Mouse (Mus musculus): ENCODE data around the gene Tmem217. TPM values are rescaled to one million over a fixed set of nuclear protein-coding genes. Genes with fewer than 3 reads are reported as not detected.
"Not testable (repeated sequence)": the region's sequence is repeated elsewhere in the genome, so short reads cannot be mapped to it uniquely, and the experiment has no call there.

Tmem217 gene
- total RNA-seq, 2 experiments from 2014 or later, result not detected

DNA sequence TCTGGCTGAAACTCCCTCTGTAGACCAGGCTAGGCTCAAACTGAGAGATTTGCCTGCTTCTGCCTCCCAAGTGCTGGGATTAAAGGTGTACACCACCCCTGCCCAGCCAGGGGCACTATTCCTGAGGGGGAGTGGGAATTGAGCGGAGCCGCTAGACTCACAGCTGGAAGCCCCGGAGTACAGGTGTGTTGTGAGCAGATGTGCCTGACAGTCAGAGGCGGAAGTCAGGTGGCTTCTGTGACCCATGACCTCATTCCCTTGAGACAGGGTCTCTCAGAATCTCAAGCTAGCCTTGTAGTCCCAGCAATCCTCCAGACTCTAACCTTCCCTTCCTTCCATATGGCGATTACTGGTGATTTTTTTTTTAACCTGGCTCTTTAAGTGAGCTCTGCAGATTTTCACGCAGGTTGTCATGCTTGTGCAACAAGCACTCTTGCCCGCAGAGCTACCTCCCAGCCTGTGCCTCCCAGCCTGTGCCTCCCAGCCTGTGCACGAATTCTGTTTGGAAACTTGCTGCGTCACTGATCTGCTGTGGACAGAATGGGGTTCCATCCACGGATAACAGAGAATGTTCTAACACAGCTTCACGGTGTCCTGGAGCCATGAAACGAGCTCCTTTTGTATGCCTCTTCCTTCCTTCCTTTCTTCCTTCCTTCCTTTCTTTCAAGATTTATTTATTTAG is 43.1 kb downstream of the Tmem217 start:
- ATAC-seq (replicated peaks; ENCODE audit: low FRiP score, poor library complexity, severe bottlenecking), result no peak; the same call in 1 of the 2 replicates

DNA sequence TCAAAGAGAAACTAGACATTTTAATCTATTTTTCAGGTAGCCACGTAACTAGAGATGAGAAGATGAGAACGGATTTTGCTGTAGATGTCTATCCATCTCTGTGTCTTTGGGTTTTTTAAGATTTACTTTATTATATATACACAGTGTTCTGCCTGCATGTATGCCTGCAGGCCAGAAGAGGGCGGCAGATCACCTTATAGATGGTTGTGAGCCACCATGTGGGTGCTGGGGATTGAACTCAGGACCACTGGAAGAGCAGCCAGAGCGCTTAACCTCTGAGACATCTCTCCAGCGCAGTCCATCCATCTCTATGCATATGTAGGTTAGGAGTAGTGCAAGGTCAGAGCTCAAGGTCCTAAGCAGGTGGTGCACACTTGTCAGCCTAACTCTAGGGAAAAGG is 48.5 kb downstream of the Tmem217 start:
- ATAC-seq (replicated peaks; ENCODE audit: low FRiP score, poor library complexity, severe bottlenecking), result no peak

DNA sequence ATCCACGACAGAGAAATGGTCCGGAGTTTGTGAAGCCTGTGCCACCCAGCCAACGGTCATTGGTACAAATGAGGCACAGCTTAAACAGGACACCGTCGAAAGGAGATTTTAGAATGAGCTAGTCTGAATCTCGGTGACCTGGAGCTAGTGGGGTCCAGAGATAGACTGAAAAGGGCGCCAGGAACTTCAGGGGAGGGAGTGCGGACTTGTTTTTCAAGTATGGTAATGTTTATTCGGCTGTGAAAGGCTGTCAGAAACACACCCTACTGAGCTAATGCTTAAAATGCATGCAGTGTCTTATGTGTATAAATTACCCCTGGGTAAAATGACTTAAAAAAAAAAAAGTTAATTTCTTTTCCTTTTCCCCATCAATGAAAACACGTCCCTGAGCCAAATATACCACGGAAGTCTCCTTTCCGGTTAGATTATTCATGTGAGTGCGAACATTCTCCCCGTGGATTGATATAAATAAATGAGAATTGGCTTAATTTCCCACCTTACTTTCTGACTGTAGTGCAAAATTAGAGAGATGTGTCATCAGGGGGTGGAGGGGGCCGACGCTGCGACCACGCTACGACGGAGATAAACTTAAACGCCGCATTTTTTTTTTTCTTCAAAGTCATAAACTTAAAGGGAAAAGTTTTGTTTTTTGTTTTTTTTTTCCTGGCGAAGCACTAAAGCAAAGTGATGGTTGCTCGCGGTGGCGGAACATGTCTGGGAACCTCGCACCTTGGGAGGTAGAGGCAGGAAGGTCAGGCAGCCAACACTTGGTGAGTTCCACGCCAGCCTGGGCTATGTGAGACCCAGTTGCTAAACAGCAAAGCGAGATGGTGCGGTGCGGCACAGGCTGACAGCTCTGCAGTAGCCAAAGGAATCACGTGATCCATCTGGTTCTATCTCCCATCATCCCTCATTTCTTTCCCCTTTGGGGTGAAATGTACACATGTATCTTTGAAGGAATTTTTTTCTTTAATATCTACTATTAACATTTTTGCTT is 49.2 kb downstream of the Tmem217 start:
- ATAC-seq (replicated peaks; ENCODE audit: low FRiP score, poor library complexity, severe bottlenecking), result peak; percentile 75

DNA sequence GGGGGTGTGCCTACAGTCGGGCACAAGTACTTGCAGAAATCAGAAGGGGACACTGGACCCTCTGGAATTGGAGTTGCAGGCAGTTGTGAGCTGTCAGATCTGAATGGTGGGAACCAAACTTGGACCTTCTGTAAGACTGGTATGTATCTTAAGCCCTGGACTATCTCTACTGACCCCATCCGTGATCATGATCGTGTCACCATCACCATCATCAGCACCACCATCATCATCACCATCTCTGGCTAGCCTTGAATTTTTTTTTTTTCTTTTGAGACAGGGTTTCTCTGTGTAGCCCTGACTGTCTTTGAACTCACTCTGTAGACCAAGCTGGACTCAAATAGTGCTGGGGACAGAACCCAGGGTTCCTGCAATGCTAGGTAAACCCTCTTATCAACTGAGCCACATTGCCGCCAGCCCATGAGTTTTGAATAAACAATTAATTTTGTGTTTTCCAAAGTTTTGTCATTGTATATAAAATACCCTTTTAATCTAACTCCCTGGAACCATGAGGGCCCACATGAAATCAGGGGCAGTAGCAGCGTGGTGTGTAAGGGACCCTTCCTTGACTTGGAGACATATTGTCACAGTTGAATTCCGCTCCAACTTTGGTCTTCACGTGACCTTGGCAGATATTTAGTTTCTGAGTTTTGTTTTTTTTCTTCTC is 50.0 kb downstream of the Tmem217 start:
- ATAC-seq (replicated peaks; ENCODE audit: low FRiP score, poor library complexity, severe bottlenecking), result peak; percentile 41

DNA sequence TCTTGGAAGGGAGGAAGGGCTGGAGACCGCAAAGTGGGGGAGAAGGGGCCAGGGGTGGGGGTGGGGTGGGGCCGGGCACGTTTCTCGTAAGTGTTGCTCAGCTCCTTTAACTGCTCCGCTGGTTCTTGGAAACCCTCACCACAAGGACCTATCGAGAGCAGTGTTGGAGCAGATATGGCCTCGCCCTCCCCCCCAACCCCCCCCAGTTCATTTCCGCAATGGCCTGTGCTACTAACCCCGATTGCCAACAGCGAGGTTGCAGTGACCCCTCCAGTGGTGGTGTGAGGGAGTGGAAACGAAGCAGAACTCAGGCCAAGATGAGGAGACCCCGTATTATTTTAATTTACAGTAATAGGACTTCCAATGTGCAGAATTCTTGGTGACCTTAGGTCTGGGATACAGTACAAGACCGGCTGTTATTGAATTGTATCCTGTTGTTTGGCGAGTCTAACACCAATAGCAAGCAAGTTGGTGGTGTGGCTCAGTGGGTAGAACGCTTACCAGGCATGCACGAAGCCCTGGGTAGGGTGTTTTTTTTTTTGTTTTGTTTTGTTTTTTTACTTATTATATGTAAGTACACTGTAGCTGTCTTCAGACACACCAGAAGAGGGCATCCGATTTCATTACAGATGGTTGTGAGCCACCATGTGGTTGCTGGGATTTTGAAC is 51.2 kb downstream of the Tmem217 start:
- peak; percentile 46 for ATAC-seq (replicated peaks; ENCODE audit: low FRiP score, poor library complexity, severe bottlenecking)

- no peak for ATAC-seq (replicated peaks; ENCODE audit: low FRiP score, poor library complexity, severe bottlenecking)
Observed at GRCm38 (mm10) chr17:29500243-29500740, 51.9 kb downstream of the Tmem217 start.

- no peak for ATAC-seq (replicated peaks; ENCODE audit: low FRiP score, poor library complexity, severe bottlenecking)
Observed at GRCm38 (mm10) chr17:29499511-29499910, 52.7 kb downstream of the Tmem217 start.

GRCm38 (mm10) chr17:29498952-29499351 is 53.2 kb downstream of the Tmem217 start:
- ATAC-seq (replicated peaks; ENCODE audit: low FRiP score, poor library complexity, severe bottlenecking), result not testable (repeated sequence)

- ATAC-seq (replicated peaks; ENCODE audit: low FRiP score, poor library complexity, severe bottlenecking), result no peak
Observed at GRCm38 (mm10) chr17:29498028-29498427, 54.2 kb downstream of the Tmem217 start.

- not testable (repeated sequence) for ATAC-seq (replicated peaks; ENCODE audit: low FRiP score, poor library complexity, severe bottlenecking)
Observed at GRCm38 (mm10) chr17:29497481-29497880, 54.7 kb downstream of the Tmem217 start.

- no peak for ATAC-seq (replicated peaks; ENCODE audit: low FRiP score, poor library complexity, severe bottlenecking)
Observed at GRCm38 (mm10) chr17:29497071-29497354, 55.2 kb downstream of the Tmem217 start.

- ATAC-seq (replicated peaks; ENCODE audit: low FRiP score, poor library complexity, severe bottlenecking), result no peak
Observed at GRCm38 (mm10) chr17:29496211-29497070, 55.7 kb downstream of the Tmem217 start.

- ATAC-seq (replicated peaks; ENCODE audit: low FRiP score, poor library complexity, severe bottlenecking), result no peak
Observed at GRCm38 (mm10) chr17:29494732-29495076, 57.5 kb downstream of the Tmem217 start.

DNA sequence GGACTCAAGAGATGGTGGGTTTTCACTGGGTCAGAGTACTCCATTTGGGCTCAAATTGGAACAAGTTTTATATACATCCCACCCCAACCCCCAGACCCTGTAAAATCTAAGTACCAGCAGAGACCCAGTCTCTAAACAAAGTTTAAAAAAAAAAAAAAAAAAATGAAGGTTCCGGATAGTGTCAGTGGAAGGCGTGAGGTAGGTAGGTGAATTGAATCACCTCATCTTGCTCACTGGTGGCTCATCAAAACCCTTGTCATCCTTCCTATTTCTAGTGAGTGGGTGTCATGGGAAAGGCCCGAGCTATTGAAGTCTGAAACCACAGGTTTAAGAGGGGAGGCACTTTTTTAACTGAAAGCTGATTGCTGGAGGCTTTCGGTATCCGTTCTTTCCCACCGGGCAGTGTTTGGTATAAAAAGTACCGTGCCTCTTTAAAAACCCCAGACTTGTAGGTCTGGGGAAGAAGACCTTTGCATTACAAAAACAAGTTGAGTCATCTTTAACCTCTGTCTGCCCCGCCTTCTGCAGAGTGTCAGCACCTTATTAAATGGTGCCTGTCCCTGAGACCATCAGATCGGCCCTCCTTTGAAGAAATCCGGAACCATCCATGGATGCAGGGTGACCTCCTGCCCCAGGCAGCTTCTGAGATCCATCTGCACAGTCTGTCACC is 58.0 kb downstream of the Tmem217 start:
- no peak for ATAC-seq (replicated peaks; ENCODE audit: low FRiP score, poor library complexity, severe bottlenecking)

GRCm38 (mm10) chr17:29493461-29493980 is 58.7 kb downstream of the Tmem217 start:
- no peak for ATAC-seq (replicated peaks; ENCODE audit: low FRiP score, poor library complexity, severe bottlenecking)

GRCm38 (mm10) chr17:29492269-29493191 is 59.7 kb downstream of the Tmem217 start:
- ATAC-seq (replicated peaks; ENCODE audit: low FRiP score, poor library complexity, severe bottlenecking), result peak; percentile 31

- ATAC-seq (replicated peaks; ENCODE audit: low FRiP score, poor library complexity, severe bottlenecking), result peak; percentile 26; the same call in 1 of the 2 replicates
Observed at GRCm38 (mm10) chr17:29491591-29492268, 60.5 kb downstream of the Tmem217 start.
